Mouse (Mus musculus): ENCODE data around the gene H6pd.

DNA sequence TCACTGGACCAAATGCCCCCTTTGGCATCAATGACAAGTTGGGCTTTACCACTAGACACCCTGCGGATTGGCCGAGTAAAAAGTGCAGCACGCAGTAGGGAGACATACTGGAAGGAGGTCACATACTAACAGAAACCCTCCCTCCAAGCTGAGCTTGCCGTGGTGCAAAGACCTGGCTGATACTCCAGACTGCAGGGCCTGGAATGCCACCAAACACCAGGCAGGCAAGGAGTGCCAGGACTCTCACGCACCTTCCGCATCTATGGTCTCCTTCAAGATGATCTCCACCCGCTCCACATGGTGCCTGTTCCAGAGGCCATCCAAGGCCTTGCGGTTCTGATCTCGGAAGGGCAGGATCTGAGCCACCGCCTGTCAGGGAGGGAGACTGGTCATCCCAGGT is 14.6 kb downstream of the H6pd start:
- TF ChIP-seq USF1 (IDR thresholded peaks at IDR 0.05; ENCODE audit: low read depth): no peak
- no peak for TF ChIP-seq CTCF (IDR thresholded peaks at IDR 0.05; ENCODE audit: control insufficient read depth, insufficient read depth, insufficient read length)
- TF ChIP-seq CEBPB (IDR thresholded peaks at IDR 0.05; ENCODE audit: low read depth): no peak
- TF ChIP-seq FOSL1 (IDR thresholded peaks at IDR 0.05; ENCODE audit: insufficient read depth, low read length, poor library complexity, severe bottlenecking): no peak
- no peak for TF ChIP-seq MYOG (IDR thresholded peaks at IDR 0.05; ENCODE audit: control insufficient read depth, extremely low read depth, insufficient read length)
